Mouse (Mus musculus) C2C12 (cell line): ENCODE results near the gene Ifitm10. TPM values are rescaled to one million over a fixed set of nuclear protein-coding genes. Genes with fewer than 3 reads are reported as not detected.
A peak's percentile ranks its signal among the peaks of the same experiment; 100 is the strongest.
"Not testable (repeated sequence)": the region's sequence is repeated elsewhere in the genome, so short reads cannot be mapped to it uniquely, and the experiment has no call there.

ENCODE experiments used
- H3K27me3 ChIP-seq: one replicate; pipeline ENCODE4 v1.6.1; 2011; ENCODE audit not compliant: control insufficient read depth, insufficient read depth, insufficient read length
- H3K36me3 ChIP-seq: one replicate; pipeline ENCODE4 v1.6.1; 2011; ENCODE audit not compliant: control insufficient read depth, insufficient read depth
- H3K4me3 ChIP-seq: one replicate; pipeline ENCODE4 v1.5.1; 2011; ENCODE audit warnings: mild to moderate bottlenecking, control low read depth; ENCODE audit not compliant: poor library complexity, insufficient read depth, severe bottlenecking
- H3K79me2 ChIP-seq: one replicate; pipeline ENCODE4 v1.6.1; 2011; ENCODE audit not compliant: control insufficient read depth, insufficient read depth
- H3K79me3 ChIP-seq: one replicate; pipeline ENCODE4 v1.6.1; 2011; ENCODE audit warnings: low read depth, control low read depth
- H3ac ChIP-seq: one replicate; pipeline ENCODE3; 2011; ENCODE audit warnings: low read depth; ENCODE audit not compliant: control insufficient read depth, insufficient read length
- CEBPB ChIP-seq: IDR thresholded peaks from one replicate; pipeline ENCODE4 v1.6.1; 2011; ENCODE audit warnings: low read depth, mild to moderate bottlenecking, control low read depth, moderate library complexity
- CTCF ChIP-seq: IDR thresholded peaks from one replicate; pipeline ENCODE4 v1.5.1; 2011; ENCODE audit not compliant: control insufficient read depth, insufficient read depth, insufficient read length
- FOSL1 ChIP-seq: IDR thresholded peaks from one replicate; pipeline ENCODE4 v1.8.0; 2011; ENCODE audit warnings: mild to moderate bottlenecking, low read length; ENCODE audit not compliant: poor library complexity, insufficient read depth, severe bottlenecking
- MAX ChIP-seq: IDR thresholded peaks from one replicate; pipeline ENCODE4 v1.6.1; 2011; ENCODE audit warnings: mild to moderate bottlenecking, control low read depth
- MYOD1 ChIP-seq: IDR thresholded peaks from one replicate; pipeline ENCODE4 v1.6.1; 2011; ENCODE audit warnings: low read depth; ENCODE audit not compliant: control insufficient read depth, insufficient read length
- MYOG ChIP-seq: IDR thresholded peaks from one replicate; pipeline ENCODE4 v1.6.1; 2011; ENCODE audit not compliant: control insufficient read depth, insufficient read length; ENCODE audit errors: extremely low read depth
- USF1 ChIP-seq: IDR thresholded peaks from one replicate; pipeline ENCODE4 v1.6.1; 2011; ENCODE audit warnings: low read depth, mild to moderate bottlenecking, control low read depth, moderate library complexity
- polyA plus RNA-seq: library from polyadenylated mRNA; unstranded; fragments of >200 nt; fragmentation: generic; extraction: Trizol; gene quantifications from one replicate; pipeline ENCODE4 v1.2.1, GENCODE M21; 2012; ENCODE audit warnings: missing spikeins

The Ifitm10 gene
- polyA plus RNA-seq, 1 experiment, result 2.0 TPM

- no peaks in the 10 kb centered on the region for H3K36me3 ChIP-seq
- H3K79me3 ChIP-seq, result no peaks in the 10 kb centered on the region
- no peaks in the 10 kb centered on the region for H3K79me2 ChIP-seq
- H3K27me3 ChIP-seq, result no peaks in the 10 kb centered on the region
- H3ac ChIP-seq, result no peak overlapping the region
- H3K4me3 ChIP-seq, result no peak overlapping the region
- TF ChIP-seq FOSL1 (no peak), MYOD1 (no peak), MYOG (no peak), CTCF (no peak), MAX (no peak), CEBPB (no peak), USF1 (no peak)
Measured at GRCm38 (mm10) chr7:142340269-142340970, 33.1 kb downstream of the Ifitm10 start.

- Histone ChIP-seq H3ac (no peak overlapping the region), H3K79me2 (no peaks in the 10 kb centered on the region), H3K4me3 (no peak overlapping the region), H3K79me3 (no peaks in the 10 kb centered on the region), H3K27me3 (no peaks in the 10 kb centered on the region), H3K36me3 (no peaks in the 10 kb centered on the region)
- TF ChIP-seq USF1 (no peak), FOSL1 (no peak), CEBPB (no peak), CTCF (no peak), MYOG (no peak), MYOD1 (no peak), MAX (no peak)
Measured at GRCm38 (mm10) chr7:142335151-142335550, 38.4 kb downstream of the Ifitm10 start.

- Histone ChIP-seq H3K27me3 (no peaks in the 10 kb centered on the region), H3K4me3 (no peak overlapping the region), H3K36me3 (no peaks in the 10 kb centered on the region), H3K79me2 (no peaks in the 10 kb centered on the region), H3K79me3 (no peaks in the 10 kb centered on the region), H3ac (no peak overlapping the region)
- TF ChIP-seq CTCF, result peak; percentile 79
- no peak for TF ChIP-seq MYOD1
Measured at GRCm38 (mm10) chr7:142334246-142334645, 39.3 kb downstream of the Ifitm10 start.

GRCm38 (mm10) chr7:142332741-142333140, 40.8 kb downstream of the Ifitm10 start:
- H3K27me3 ChIP-seq, H3K4me3 ChIP-seq, H3K79me3 ChIP-seq, H3ac ChIP-seq, H3K79me2 ChIP-seq, H3K36me3 ChIP-seq: not testable (repeated sequence)

- Histone ChIP-seq H3ac (no peak overlapping the region), H3K79me3 (no peaks in the 10 kb centered on the region), H3K36me3 (no peaks in the 10 kb centered on the region), H3K27me3 (no peaks in the 10 kb centered on the region), H3K79me2 (no peaks in the 10 kb centered on the region), H3K4me3 (no peak overlapping the region)
- TF ChIP-seq MYOD1 (no peak), CTCF (no peak), MYOG (no peak), CEBPB (no peak), USF1 (no peak), MAX (no peak), FOSL1 (no peak)
Measured at GRCm38 (mm10) chr7:142331281-142331680, 42.3 kb downstream of the Ifitm10 start.

GRCm38 (mm10) chr7:142330271-142330724, 43.3 kb downstream of the Ifitm10 start:
- TF ChIP-seq CEBPB (no peak), FOSL1 (no peak), MYOG (no peak), MAX (no peak), USF1 (no peak)
- no peaks in the 10 kb centered on the region for H3K79me2 ChIP-seq
- H3K4me3 ChIP-seq, result no peak overlapping the region
- no peaks in the 10 kb centered on the region for H3K36me3 ChIP-seq
- no peaks in the 10 kb centered on the region for H3K79me3 ChIP-seq
- H3K27me3 ChIP-seq, result no peaks in the 10 kb centered on the region
- H3ac ChIP-seq, result no peak overlapping the region
